Mouse (Mus musculus): ENCODE measurements around the gene Def6. TPM values are rescaled to one million over a fixed set of nuclear protein-coding genes. Genes with fewer than 3 reads are reported as not detected.

Gene Def6
- polyA plus RNA-seq, 1 experiment, result 3.4 TPM

- H3K27me3 ChIP-seq (ENCODE audit: control insufficient read depth, insufficient read depth, insufficient read length), result no peaks in the 10 kb centered on the region
- H3K4me2 ChIP-seq (ENCODE audit: low read depth), result no peak overlapping the region
- H3K79me2 ChIP-seq (ENCODE audit: control insufficient read depth, insufficient read depth), result peaks cover 54% of the 10 kb centered on the region
- TF ChIP-seq CEBPB (IDR thresholded peaks at IDR 0.05; ENCODE audit: insufficient read depth, poor library complexity, severe bottlenecking), result no peak
- TF ChIP-seq TCF3 (IDR thresholded peaks at IDR 0.05; ENCODE audit: insufficient read length, low read depth), result no peak
- TF ChIP-seq SRF (IDR thresholded peaks at IDR 0.05; ENCODE audit: control insufficient read depth, insufficient read length, low read depth), result no peak
- TF ChIP-seq MYOD1 (IDR thresholded peaks at IDR 0.05; ENCODE audit: control insufficient read depth in 1 of 3, insufficient read length in 2 of 3, low read depth in 2 of 3), result no peak
- TF ChIP-seq MAX (IDR thresholded peaks at IDR 0.05; ENCODE audit: low read depth), result no peak
- no peak for TF ChIP-seq POLR2AphosphoS2 (IDR thresholded peaks at IDR 0.05; ENCODE audit: insufficient read length, low read depth)
- TF ChIP-seq POLR2A (IDR thresholded peaks at IDR 0.05; ENCODE audit: insufficient read length, low read depth), result no peak
- no peak for TF ChIP-seq TCF12 (IDR thresholded peaks at IDR 0.05; ENCODE audit: insufficient read depth, poor library complexity, severe bottlenecking)
- no peak for TF ChIP-seq E2F4 (IDR thresholded peaks at IDR 0.05; ENCODE audit: insufficient read depth)
- no peak for TF ChIP-seq REST (IDR thresholded peaks at IDR 0.05; ENCODE audit: insufficient read depth, insufficient read length)
- no peak for TF ChIP-seq USF1 (IDR thresholded peaks at IDR 0.05; ENCODE audit: low read depth)
- no peak for TF ChIP-seq MYOG (IDR thresholded peaks at IDR 0.05; ENCODE audit: control insufficient read depth in 1 of 3, insufficient read depth in 1 of 3, insufficient read length in 2 of 3, low read depth in 2 of 3)
- H3K36me3 ChIP-seq (ENCODE audit: control insufficient read depth, insufficient read depth), result no peaks in the 10 kb centered on the region
- H3K4me3 ChIP-seq, result no peak overlapping the region
- no peak overlapping the region for H3ac ChIP-seq (ENCODE audit: control insufficient read depth, insufficient read length)
These were observed 44.2 kb downstream of the Def6 start for GRCm38 (mm10) chr17:28251579-28252280.

- peaks cover 57% of the 10 kb centered on the region for H3K79me2 ChIP-seq (ENCODE audit: control insufficient read depth, insufficient read depth)
- TF ChIP-seq E2F4 (IDR thresholded peaks at IDR 0.05; ENCODE audit: insufficient read depth) (no peak), REST (IDR thresholded peaks at IDR 0.05; ENCODE audit: insufficient read depth, insufficient read length) (no peak), MYOG (IDR thresholded peaks at IDR 0.05; ENCODE audit: control insufficient read depth in 1 of 3, insufficient read depth in 1 of 3, insufficient read length in 2 of 3, low read depth in 2 of 3) (no peak), MAX (IDR thresholded peaks at IDR 0.05; ENCODE audit: low read depth) (no peak), POLR2AphosphoS2 (IDR thresholded peaks at IDR 0.05; ENCODE audit: insufficient read length, low read depth) (no peak), TCF12 (IDR thresholded peaks at IDR 0.05; ENCODE audit: insufficient read depth, poor library complexity, severe bottlenecking) (no peak), MYOD1 (IDR thresholded peaks at IDR 0.05; ENCODE audit: control insufficient read depth in 1 of 3, insufficient read length in 2 of 3, low read depth in 2 of 3) (no peak)
- H3K4me2 ChIP-seq (ENCODE audit: low read depth), result no peak overlapping the region
- no peak overlapping the region for H3K4me3 ChIP-seq
- H3ac ChIP-seq (ENCODE audit: control insufficient read depth, insufficient read length), result no peak overlapping the region
- no peaks in the 10 kb centered on the region for H3K36me3 ChIP-seq (ENCODE audit: control insufficient read depth, insufficient read depth)
- H3K27me3 ChIP-seq (ENCODE audit: control insufficient read depth, insufficient read depth, insufficient read length), result no peaks in the 10 kb centered on the region
These were observed 44.7 kb downstream of the Def6 start for GRCm38 (mm10) chr17:28252281-28252648.

DNA sequence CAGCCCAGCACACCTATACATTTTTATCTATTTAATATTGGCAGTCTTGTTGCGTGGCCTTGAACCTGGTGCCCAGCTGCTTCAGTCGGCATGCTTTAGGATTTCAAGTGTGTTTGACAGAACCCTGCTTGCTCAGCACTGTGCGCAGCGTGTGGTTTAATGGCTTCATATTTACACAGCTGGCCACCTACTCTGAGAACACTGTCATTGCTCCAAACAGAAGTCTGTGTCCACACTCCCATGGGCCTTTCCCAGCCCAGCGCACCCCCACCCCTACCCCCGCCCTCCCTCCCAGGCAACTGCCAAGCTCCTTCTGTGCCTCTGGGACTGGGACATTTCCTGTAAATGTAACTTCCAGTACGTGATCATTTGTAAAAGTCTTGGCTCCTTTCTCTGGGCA, 45.6 kb downstream of the Def6 start:
- Histone ChIP-seq H3ac (ENCODE audit: control insufficient read depth, insufficient read length) (no peak overlapping the region), H3K4me2 (ENCODE audit: low read depth) (no peak overlapping the region), H3K27me3 (ENCODE audit: control insufficient read depth, insufficient read depth, insufficient read length) (no peaks in the 10 kb centered on the region), H3K79me2 (ENCODE audit: control insufficient read depth, insufficient read depth) (peaks cover 57% of the 10 kb centered on the region), H3K36me3 (ENCODE audit: control insufficient read depth, insufficient read depth) (no peaks in the 10 kb centered on the region), H3K4me3 (no peak overlapping the region)
- TF ChIP-seq MYOD1 (IDR thresholded peaks at IDR 0.05; ENCODE audit: control insufficient read depth in 1 of 3, insufficient read length in 2 of 3, low read depth in 2 of 3) (peak in 2 of 3 experiments; percentile 35 to 67), SRF (IDR thresholded peaks at IDR 0.05; ENCODE audit: control insufficient read depth, insufficient read length, low read depth) (no peak)

DNA sequence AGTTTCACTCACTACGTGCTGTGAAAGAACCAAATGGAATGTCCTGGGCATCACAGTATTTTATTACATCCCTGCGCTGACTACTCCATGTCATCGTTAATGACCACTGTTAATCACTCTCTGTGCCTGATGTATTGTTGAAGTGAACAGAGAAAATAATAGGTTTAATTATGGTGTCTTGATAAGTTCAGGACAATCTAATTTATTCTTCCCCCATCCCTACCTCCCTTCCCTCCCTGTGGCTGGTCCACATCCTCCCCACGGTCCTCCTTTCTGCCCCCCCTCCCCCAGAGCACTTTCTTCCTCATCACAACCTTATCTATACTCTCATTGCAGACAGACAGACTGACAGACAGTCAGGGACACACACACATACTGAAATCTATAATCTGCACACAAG, 47.2 kb downstream of the Def6 start:
- Histone ChIP-seq H3K79me2 (ENCODE audit: control insufficient read depth, insufficient read depth) (peaks cover 66% of the 10 kb centered on the region), H3K36me3 (ENCODE audit: control insufficient read depth, insufficient read depth) (no peaks in the 10 kb centered on the region), H3K4me3 (no peak overlapping the region), H3K4me2 (ENCODE audit: low read depth) (peak overlapping the region; percentile 97), H3K27me3 (ENCODE audit: control insufficient read depth, insufficient read depth, insufficient read length) (no peaks in the 10 kb centered on the region), H3ac (ENCODE audit: control insufficient read depth, insufficient read length) (no peak overlapping the region)
- TF ChIP-seq MYOG (IDR thresholded peaks at IDR 0.05; ENCODE audit: control insufficient read depth in 1 of 3, insufficient read depth in 1 of 3, insufficient read length in 2 of 3, low read depth in 2 of 3) (no peak), MAX (IDR thresholded peaks at IDR 0.05; ENCODE audit: low read depth) (no peak), CEBPB (IDR thresholded peaks at IDR 0.05; ENCODE audit: insufficient read depth, poor library complexity, severe bottlenecking) (no peak), POLR2AphosphoS2 (IDR thresholded peaks at IDR 0.05; ENCODE audit: insufficient read length, low read depth) (no peak)

DNA sequence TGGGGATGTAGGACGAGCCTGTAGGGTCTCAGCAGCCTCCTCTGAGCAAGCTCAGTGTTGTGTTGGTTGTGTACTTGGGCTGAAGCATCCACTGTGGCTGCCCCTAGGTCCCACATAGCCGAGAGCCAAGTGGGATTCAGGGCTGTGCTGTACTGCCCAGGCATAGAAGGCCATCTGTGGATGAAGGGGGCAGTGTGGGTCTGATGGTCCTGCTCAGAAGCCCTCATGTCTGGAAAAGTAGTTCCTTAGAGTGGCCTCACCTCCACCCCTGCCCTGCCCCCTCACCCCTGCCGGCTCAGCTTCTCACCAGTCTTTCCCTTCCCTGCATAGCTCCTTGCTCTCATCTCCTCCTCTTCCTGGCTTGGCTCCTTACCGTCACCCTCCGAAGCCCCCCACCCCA, 48.1 kb downstream of the Def6 start:
- peak overlapping the region; percentile 97 for H3K4me2 ChIP-seq (ENCODE audit: low read depth)

More for the DNA sequence above, 48.1 kb downstream of the Def6 start:
- no peak overlapping the region for H3ac ChIP-seq (ENCODE audit: control insufficient read depth, insufficient read length)
- H3K4me3 ChIP-seq, result peak overlapping the region; percentile 9
- no peaks in the 10 kb centered on the region for H3K27me3 ChIP-seq (ENCODE audit: control insufficient read depth, insufficient read depth, insufficient read length)
- no peaks in the 10 kb centered on the region for H3K36me3 ChIP-seq (ENCODE audit: control insufficient read depth, insufficient read depth)
- TF ChIP-seq SRF (IDR thresholded peaks at IDR 0.05; ENCODE audit: control insufficient read depth, insufficient read length, low read depth), result no peak
- TF ChIP-seq POLR2A (IDR thresholded peaks at IDR 0.05; ENCODE audit: insufficient read length, low read depth), result no peak
- H3K79me2 ChIP-seq (ENCODE audit: control insufficient read depth, insufficient read depth), result peaks cover 65% of the 10 kb centered on the region

Measured in myocyte (in vitro differentiated cells).